Mouse (Mus musculus) CD4-positive, CD25-positive, alpha-beta regulatory T cell (primary cell): Measurements from ENCODE around the gene Rgs11. TPM values are rescaled to one million over a fixed set of nuclear protein-coding genes. Genes with fewer than 3 reads are reported as not detected.

Experiments used
- polyA plus RNA-seq: library from polyadenylated mRNA; unstranded; fragments of 100-300 nt; shearing (Covaris generic); gene quantifications from one replicate; pipeline ENCODE4 v1.2.1, GENCODE M21; 2017

Gene Rgs11
- polyA plus RNA-seq, result 13.5 TPM

GRCm38 (mm10) chr17:26202737-26203136 is at the start of gene Rgs11:
Gene Rgs11 (plus strand): TSS chr17:26202951.

GRCm38 (mm10) chr17:26198892-26199291 is 3.9 kb upstream of the Rgs11 start, which contains the start of gene Pdia2:
Gene Pdia2 (minus strand): TSS chr17:26199087.

GRCm38 (mm10) chr17:26207686-26208085 is 4.9 kb downstream of the Rgs11 start, which contains the start of gene Arhgdig:
Gene Arhgdig (minus strand): TSS chr17:26207786.

GRCm38 (mm10) chr17:26244101-26244841 is 41.5 kb downstream of the Rgs11 start, which contains the start of gene Fam234a:
Gene Fam234a (minus strand): TSS chr17:26244242.

GRCm38 (mm10) chr17:26252539-26253251 is 49.9 kb downstream of the Rgs11 start, which contains the start of gene Luc7l:
Gene Luc7l (plus strand): TSS chr17:26252896.

Other genes with a start within 250 kb of the Rgs11 start
- 30.1 TPM for gene Capn15, start 217.2 kb upstream of the Rgs11 start, polyA plus RNA-seq
- 13.5 TPM for gene Rab11fip3, start 133.4 kb upstream of the Rgs11 start, polyA plus RNA-seq
- 30.0 TPM for gene Decr2, start 112.6 kb upstream of the Rgs11 start, polyA plus RNA-seq
- gene Nme4, start 107.3 kb upstream of the Rgs11 start, polyA plus RNA-seq, result 3.3 TPM
- 27.9 TPM for gene Tmem8, start 89.7 kb upstream of the Rgs11 start, polyA plus RNA-seq
- gene Mrpl28, start 79.5 kb upstream of the Rgs11 start, polyA plus RNA-seq, result 76.8 TPM
- gene Axin1, start 64.3 kb upstream of the Rgs11 start, polyA plus RNA-seq, result 100 TPM
- 0.25 TPM for gene Pdia2, start 3.9 kb upstream of the Rgs11 start, polyA plus RNA-seq
- 0.51 TPM for gene Arhgdig, start 4.8 kb downstream of the Rgs11 start, polyA plus RNA-seq
- gene Fam234a, start 41.3 kb downstream of the Rgs11 start, polyA plus RNA-seq, result 19.5 TPM
- 102 TPM for gene Luc7l, start 49.9 kb downstream of the Rgs11 start, polyA plus RNA-seq
- gene Neurl1b, start 211.9 kb downstream of the Rgs11 start, polyA plus RNA-seq, result 0.04 TPM